Mouse (Mus musculus) E14TG2a.4 (cell line): ENCODE data around the gene Garnl3.
"Not testable (repeated sequence)": the region's sequence is repeated elsewhere in the genome, so short reads cannot be mapped to it uniquely, and the experiment has no call there.

Experiments
- CTCF ChIP-seq: conservative IDR thresholded peaks from 2 replicates; pipeline ENCODE4 v1.5.1; 2014; ENCODE audit warnings: low read length
- NANOG ChIP-seq: IDR thresholded peaks from 2 replicates; pipeline ENCODE4 v1.6.1; 2014; ENCODE audit warnings: borderline replicate concordance, low read length, mixed read lengths
- POU5F1 ChIP-seq: IDR thresholded peaks from 2 replicates; pipeline ENCODE4 v1.6.1; 2014; ENCODE audit warnings: low read length, borderline replicate concordance

- TF ChIP-seq CTCF, NANOG, POU5F1: not testable (repeated sequence)
These were observed 41.4 kb downstream of the Garnl3 start for GRCm38 (mm10) chr2:33090033-33090400.
